Mouse (Mus musculus) adrenal gland, adult 18-20 months (tissue): ENCODE measurements at regions not wholly inside any gene's neighbourhood (a gene's known extent, or its start where the extent isn't known, plus 50 kb on each side); places are given as distances from the start of the nearest gene placed in this dataset.

Experiments
- DNase-seq, 2 experiments: peaks; one replicate each; pipeline ENCODE4 v3.0.0; 2021 to 2022; ENCODE audit warnings: low spot score in 2 of 2

GRCm38 (mm10) chr10:117438614-117439193 lies 58.9 kb upstream of the Cpsf6 start:
- no peak for DNase-seq

DNA sequence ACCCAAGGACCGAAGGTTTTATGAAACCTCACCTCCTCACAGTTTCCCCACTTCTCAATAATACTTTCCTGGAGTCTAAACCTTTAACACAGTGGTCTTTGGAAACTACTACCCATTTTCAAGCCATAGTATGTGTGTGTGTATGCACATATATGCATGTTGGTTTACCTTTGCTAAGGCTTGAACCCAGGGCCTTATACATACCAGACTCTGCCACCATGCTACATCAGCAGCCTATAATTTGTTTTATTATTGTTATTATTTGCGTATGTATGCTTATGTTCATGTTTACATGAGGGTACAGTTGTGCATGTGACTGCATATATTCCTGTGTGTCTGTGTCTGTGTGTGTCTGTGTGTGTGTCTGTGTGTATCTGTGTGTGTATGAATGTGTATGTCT lies 58.2 kb upstream of the Cpsf6 start:
- DNase-seq, result no peak

DNA sequence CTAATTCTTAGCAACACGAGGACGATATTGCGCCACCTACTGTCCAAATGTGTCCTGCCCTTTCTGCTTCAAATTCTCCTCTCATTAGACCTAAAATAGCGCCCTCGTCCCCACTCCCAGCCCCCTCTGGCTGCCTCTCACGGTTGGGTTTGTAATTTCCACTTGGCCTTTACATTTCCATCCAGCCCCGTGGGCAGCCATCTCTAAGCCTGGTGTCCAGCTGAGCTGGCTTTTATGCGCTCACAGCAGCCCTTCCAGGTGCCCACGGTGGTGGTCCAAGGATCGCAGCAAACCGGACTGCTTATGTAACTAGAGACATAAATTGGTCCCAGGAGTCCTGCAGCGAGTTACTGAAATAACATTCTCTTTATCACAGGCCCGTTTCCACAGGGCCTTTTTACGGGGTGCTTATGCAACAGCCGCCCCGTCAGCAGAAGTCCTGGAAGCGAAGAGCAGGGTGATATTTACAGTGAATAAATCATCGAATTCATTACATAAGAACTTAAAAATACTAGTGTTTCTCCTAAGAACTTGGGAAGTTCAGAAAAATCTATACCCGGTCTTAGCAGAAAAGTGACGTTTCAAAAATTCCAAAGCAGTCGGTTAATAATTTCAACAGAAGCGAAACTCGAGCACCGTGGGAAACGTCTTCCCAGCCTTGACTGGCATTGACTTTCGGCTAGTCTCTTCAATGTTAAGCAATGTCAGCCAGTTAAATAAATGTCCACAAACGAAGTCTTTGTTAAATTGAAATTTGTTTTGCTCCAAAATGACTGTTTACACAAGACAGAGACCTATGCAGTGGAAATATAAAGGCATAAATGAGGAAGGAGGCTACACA lies 57.3 kb upstream of the Cpsf6 start:
- peak in 1 of 2 experiments; percentile 38 for DNase-seq

DNA sequence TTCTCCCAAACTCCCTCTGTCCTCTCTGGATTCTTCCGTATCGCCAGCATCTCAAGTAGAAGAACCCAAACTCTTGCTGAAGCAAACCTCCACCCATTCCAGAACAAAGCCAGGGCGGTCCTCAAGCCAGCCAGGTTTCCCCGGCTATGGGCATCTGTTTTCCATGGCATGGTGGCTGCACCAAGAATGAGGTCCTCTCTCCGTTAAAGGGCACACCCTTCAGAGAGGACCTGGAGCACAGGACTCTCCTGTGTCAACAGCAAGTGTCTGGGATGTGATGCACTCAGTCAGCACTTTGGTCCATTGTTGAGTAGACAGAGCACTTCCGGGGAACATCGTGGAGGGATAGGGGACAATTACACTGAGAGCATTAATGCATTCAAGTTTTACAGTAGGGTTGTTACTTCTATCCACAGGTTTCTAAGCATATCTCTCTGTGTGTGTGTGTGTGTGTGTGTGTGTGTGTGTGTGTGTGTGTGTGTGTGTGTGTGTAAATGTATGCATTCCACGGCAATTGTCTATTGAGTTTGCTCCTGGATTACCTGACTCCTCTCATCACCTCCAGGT lies 56.6 kb upstream of the Cpsf6 start:
- no peak for DNase-seq

DNA sequence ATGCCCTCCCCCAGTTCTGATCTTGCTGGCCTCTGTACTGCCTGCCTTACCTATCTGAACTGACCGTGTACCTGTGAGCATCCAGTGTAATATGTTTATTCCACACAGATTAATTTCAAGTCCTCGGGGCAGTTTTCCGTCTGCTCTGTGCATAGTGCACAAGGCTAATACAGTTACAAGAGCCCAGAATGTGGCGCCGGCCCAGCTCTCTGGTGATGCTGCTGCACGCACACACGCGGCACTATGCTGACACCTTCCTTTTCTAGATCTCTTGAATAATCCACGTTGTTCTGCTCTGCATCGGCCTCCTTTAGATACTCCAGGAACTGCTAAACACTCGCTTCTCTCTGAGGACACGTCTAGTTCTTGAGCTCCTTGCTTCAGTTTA lies 55.9 kb upstream of the Cpsf6 start:
- no peak for DNase-seq

- peak; percentile 88 for DNase-seq
These were observed 55.3 kb upstream of the Cpsf6 start for GRCm38 (mm10) chr10:117434871-117435733.

DNA sequence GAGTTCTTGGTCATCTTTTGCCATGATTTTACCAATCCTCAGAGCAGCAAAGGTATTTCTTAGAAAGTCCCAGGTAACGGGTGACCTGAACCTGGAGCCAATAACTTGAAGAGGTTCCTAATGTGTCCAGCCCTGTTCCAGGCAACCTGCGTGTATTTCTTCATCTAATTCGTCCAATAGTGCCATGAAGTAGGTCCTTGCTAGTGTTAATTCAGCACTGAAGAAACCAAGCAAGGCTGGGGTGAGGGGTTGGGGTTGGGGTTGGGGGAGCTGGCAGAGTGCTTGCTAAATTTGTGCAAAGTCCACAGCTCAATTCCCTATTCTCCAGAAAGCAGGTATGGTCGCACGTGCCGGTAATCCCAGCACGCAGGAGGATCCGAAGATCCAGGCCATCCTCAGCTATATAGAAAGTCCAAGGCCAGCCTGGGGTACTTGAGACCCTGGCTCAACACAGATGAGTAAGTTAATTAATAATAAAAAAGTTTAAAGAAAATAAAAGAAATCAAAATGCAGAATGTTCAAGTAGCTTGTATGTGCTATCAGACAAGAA lies 54.6 kb upstream of the Cpsf6 start:
- DNase-seq, result no peak

DNA sequence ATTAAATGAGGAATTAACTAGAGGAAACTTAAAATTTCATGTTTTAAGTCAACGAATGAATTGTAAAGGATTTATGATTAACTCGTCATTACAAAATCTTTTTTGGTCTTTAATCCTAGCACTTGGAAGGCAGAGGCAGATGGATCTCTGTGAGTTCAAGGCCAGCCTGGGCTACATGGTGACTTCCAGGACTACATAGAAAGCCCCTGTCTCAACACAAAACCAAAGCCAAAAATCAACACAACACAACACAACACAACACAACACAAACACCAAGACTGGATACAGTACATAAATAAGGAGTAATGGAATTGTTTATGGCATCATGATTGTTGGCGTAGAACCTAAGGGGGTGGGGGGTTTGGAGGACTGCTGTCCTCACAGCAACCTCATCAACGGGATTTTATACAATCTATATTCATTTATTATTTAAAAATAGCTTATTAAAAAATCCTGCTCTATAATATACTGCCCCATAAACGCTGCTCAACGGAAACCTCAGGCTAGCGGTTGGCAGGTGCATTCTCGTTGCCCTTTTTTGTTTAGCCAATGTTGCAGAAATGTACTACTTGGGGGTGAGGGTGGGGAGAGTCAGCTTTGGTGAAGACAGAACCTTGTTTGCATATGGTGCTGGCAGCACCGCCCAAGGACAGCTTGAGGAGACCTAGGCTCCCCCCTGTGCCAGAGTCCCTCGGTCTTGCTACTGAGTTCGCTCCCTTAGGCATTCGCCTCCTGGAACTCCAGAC lies 53.9 kb upstream of the Cpsf6 start:
- no peak for DNase-seq

DNA sequence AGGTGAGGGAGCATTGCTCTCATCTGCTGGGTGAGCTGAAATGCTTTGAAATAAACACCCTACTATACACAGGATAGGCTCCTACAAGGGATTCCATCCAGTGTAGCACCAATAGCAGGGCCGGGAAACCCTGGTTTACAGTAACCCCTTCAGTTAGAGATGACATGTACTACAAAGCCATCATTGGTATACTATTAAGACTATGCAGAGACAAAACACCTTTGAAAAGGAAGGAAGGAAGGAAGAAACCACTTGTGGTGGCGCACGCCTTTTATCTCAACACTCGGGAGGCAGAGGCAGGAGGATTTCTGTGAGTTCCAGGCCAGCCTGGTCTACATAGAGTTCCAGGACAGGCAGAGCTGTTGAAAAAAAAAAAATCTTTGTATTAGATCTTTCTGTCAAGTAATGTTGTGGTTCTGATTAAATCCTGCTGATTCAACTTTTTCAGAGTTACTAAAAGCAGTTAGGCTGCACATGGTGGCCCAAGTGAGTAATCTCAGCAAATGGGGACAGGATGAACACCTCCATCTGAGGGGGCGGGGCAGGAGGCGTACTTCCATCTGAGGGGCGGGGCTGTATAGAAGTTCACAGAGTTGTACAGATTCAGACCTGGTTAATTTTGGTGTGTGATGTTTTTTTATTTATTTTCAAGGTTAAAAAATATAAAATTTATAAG lies 53.2 kb upstream of the Cpsf6 start:
- DNase-seq, result no peak

DNA sequence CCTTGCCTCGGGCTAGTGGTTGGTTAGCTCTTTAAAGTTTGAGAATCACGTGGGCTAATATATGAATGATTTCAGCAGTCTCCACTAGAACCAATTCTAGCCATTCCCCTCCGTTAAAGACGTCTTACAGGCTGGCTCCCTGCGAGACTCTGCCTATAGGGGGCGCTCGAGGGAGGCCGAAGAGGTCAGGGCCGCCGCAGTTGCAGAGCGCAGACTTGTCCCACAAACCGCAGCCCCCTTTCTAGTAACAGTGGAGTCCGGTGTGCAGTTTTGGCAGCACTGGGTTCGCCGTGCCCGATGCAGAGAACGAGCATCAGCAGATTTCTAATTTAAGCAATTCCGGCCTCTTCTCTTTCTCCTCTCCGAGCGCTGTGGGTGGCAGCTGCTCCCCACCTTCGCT lies 52.6 kb upstream of the Cpsf6 start:
- DNase-seq, result peak; percentile 49 to 74

DNA sequence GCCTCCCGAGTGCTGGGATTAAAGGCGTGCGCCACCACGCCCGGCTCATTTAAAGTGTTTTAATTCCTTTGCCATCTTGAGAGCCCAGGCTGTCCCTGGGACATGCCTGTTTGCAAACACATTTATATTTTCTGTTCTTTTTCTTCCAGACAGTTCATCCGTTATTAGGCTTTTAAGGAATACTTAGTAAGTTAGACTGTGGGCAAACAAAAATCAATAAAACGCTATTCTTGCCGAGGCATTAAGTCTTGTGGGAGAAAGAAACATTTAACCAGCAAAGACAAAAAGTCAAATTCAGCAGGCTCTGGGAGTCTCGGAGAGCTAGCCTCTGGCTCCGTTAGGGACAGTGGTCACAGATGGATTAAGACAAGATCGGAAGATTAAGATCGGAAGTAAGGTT lies 52.0 kb upstream of the Cpsf6 start:
- no peak for DNase-seq

DNA sequence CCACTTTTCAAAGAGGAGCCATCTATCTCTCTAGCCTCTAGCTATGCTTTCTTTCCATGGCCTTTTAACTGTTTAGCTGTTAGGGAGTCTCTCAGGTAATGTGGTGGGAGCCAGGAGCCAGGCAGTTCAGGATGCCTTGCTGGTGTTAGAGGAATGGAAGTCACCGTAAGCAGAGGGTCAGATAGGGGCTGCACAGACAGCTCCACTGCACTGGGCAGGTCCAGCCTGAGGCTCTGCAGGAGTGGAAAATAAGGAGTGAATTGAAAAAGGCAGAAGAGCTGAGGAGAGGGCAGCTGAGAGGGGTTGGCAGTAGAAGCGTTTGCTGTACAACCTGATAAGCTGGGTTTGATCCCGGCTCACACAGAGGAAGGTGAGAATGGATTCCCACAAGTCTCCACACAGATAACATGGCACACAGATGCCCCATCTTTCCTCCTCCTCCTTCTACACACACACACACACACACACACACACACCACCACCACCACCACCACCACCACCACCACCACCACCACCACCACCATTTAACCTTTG lies 51.3 kb upstream of the Cpsf6 start:
- no peak for DNase-seq

DNA sequence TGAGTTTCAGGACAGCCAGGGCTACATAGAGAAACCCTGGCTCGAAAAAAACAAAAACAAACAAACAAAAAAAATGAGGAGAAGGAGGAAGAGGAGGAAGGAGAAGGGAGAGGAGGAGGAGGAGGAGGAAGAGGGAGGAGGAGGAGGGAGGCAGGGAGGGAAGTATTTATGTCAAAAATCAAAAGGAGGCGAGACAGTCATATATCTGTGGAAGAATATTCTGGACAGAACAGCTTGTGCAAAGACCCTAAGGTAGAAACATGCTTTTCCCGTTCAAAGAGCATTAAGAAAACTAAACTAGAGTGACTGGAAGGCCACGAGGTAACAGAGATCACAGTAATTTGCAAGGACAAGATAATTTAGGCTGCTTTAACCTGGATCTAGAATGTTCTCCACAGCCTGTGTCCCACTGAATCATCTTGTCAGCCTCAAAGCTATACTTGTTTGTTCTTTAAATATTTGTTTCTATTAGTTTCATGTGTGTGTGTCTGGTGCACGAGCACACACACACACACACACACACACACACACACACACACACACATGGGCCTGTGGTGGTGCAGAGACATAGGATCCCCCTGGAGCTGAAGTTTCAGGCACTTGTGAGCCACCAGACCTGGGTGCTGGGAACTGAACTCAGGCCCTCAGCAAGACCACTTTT lies 50.5 kb upstream of the Cpsf6 start:
- DNase-seq, result no peak

GRCm38 (mm10) chr10:117429459-117430183 lies 49.8 kb upstream of the Cpsf6 start:
- no peak for DNase-seq
